Mouse (Mus musculus): Measurements from ENCODE around the gene Thsd4.

Gene Thsd4

DNA sequence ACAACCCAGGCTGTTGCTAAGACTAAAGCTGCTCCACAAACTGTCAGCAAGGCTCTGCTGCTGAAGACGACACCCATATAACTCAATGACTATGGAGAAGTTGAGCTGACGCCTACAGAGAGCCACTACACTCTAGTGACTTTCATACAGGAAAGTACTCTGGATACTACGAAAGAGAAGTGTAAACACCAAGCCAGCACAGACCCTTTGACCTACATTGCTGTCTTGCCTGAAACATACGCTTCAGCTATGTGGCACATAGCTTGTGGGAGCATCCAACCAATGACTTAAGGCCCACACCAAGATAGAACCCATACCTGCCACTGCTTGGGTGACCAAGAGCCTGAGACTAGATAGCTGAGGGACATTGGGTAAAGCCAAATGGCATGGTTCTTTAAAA lies 141.3 kb downstream of the Thsd4 start:
- DNase-seq (ENCODE audit: low read depth, low spot score): no peak

- no peak for DNase-seq (ENCODE audit: low read depth, low spot score)
Measured at GRCm38 (mm10) chr9:60378235-60378634, 143.6 kb downstream of the Thsd4 start.

DNA sequence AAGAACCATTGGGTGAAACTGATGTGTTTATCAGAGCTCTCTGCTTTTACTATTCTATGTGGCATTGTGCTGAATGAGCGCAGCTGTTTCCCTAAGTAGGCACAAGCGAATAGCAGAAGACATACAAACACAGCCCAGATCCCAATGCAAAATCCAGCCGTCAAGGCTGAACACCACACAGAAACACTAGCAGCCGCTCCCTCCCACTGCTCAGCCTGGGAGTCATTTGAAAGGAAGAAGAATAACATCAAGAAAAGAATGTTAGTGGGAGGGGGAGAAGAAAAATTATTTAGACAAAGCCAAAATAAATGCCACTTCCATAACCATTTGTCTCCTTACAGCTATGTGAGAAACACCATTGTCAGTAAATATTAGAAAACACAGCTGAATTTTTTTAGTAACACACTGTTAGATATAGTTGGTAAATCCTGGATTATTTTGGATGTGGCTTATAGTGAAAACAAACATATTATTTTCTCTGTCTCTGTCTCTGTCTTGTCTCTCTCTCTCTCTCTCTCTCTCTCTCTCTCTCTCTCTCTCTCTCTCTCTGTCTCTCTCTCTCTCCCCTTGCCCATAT lies 148.6 kb downstream of the Thsd4 start:
- no peak for DNase-seq (ENCODE audit: low read depth, low spot score)

- no peak for DNase-seq (ENCODE audit: low read depth, low spot score)
Measured at GRCm38 (mm10) chr9:60368516-60368915, 153.3 kb downstream of the Thsd4 start.

DNA sequence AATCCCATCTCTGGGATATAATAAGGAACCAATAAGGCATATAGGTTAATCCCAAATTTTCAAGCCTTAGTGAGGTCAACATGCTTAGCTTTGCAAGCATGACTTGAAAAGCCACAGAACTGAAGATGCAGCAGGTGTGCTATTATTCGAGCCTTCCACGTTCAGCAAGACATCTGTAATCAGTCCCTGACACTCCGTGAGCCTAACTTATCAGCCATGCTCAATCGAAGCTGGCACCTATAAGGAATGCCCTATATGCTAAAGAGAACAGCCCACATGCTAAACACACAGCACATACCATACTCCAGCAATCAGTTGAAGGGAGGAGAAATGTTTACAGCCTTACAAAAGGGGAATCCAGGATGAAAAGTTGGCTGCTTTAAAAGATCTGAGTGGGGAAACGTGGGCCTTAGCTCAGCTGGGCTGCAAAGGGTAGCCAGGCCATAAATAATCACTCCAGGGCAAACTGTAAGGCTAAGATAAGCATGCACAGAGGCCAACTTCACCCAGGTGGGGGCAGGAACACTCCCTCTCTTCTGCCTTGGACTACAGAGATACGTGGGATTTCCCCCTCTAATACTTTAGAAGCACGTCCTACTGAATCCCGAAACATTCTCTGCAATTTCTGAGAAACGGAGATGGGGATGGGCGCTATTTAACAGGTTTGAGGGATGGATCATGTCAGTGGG lies 154.1 kb downstream of the Thsd4 start:
- DNase-seq (ENCODE audit: low read depth, low spot score): no peak

DNA sequence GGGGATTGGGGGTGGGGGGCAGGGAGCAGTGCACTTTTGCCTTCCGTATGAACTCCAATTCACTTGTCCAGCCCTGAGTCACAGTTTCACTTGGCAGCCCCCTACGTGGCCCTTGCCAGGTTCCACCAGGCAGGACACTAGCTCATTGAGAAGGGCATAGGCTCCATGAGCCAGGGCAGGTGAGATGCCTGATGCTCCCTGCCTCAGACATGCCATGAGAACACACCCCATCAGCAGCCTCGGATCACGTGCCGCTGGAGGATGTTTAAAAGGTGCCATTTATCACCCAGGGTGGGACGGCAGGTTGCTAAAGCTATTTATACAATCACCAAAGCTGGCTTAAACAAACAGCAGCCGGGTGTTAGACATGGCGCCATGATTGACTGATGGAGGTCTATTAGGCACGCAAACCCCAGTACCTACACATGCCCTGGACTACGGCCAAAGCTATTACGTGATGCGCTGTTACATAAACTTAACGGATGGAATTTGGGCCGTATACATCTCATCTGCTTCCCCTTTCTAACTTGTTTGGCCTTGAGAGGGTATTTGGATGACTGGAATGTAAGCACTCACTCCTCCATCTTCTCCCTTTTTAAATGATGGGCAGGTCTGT lies 157.6 kb downstream of the Thsd4 start:
- no peak for DNase-seq (ENCODE audit: low read depth, low spot score)

GRCm38 (mm10) chr9:60352351-60352750 lies 169.5 kb downstream of the Thsd4 start:
- DNase-seq (ENCODE audit: low read depth, low spot score): no peak

GRCm38 (mm10) chr9:60351153-60351552 lies 170.7 kb downstream of the Thsd4 start:
- no peak for DNase-seq (ENCODE audit: low read depth, low spot score)

GRCm38 (mm10) chr9:60336147-60336546 lies 185.7 kb downstream of the Thsd4 start:
- no peak for DNase-seq (ENCODE audit: low read depth, low spot score)

GRCm38 (mm10) chr9:60335455-60335854 lies 186.4 kb downstream of the Thsd4 start:
- no peak for DNase-seq (ENCODE audit: low read depth, low spot score)

- no peak for DNase-seq (ENCODE audit: low read depth, low spot score)
Measured at GRCm38 (mm10) chr9:60329911-60330310, 191.9 kb downstream of the Thsd4 start.

DNA sequence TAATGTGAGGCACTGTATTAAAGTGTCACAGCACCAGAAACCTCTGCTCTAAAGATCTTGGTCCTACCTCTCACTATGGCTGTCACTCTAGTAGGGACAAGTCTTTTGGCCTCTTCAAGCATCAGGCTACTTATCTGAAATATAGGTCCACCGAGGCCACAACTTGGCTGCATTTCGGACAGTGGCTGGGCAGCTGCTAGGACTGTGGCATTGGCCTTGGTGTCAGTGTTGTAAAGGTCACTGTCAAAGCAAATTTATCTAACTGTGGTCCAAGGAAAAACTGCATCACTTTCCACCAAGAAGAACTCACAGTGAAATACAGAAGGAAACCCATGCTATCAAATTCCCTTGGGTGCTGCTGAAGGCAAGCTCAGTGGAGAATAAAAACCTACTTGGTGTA lies 197.1 kb downstream of the Thsd4 start:
- no peak for DNase-seq (ENCODE audit: low read depth, low spot score)

GRCm38 (mm10) chr9:60323435-60323834 lies 198.4 kb downstream of the Thsd4 start:
- no peak for DNase-seq (ENCODE audit: low read depth, low spot score)

- DNase-seq (ENCODE audit: low read depth, low spot score): no peak
Measured at GRCm38 (mm10) chr9:60317291-60317690, 204.6 kb downstream of the Thsd4 start.

- no peak for DNase-seq (ENCODE audit: low read depth, low spot score)
Measured at GRCm38 (mm10) chr9:60316510-60316909, 205.3 kb downstream of the Thsd4 start.

DNA sequence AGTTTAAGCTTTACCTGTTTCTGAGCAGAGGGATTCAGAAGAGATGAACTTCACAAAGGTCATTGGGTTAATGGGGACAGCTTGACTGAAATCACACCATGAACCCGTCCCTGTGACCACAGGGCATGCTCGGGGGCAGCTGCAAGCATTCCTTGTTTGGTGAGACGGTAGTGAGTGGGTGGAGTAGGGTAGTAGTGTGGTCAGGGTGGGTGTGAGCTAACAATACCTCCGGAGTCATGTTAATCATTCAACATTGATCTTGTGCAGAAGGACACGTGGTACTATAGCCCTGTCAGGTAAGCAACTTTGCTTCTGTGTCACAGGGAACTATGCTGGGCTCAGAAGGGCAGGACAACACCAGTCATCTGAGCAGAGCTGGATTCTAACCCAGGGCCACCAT lies 206.3 kb downstream of the Thsd4 start:
- DNase-seq (ENCODE audit: low read depth, low spot score): no peak

DNA sequence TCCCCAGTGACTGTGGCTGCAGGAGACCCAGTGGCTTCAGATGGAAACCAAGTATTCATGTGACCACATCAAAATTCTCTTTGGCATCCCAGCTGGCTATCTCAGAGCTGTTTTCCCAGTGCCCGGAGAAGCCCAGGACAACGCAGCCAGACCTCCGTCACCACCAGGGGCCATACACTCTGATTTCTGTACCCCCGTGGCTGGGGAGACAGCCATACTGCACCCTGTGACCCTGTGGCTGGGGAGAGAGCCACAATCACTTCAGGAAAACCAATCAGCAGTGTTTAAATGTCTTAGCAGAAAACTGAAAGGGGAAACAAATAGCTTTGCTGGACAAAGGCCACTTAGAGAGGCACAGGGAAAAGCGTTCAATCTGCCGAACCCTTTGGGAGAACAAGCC lies 208.2 kb downstream of the Thsd4 start:
- DNase-seq (ENCODE audit: low read depth, low spot score): no peak

GRCm38 (mm10) chr9:60312670-60313069 lies 209.2 kb downstream of the Thsd4 start:
- no peak for DNase-seq (ENCODE audit: low read depth, low spot score)

- no peak for DNase-seq (ENCODE audit: low read depth, low spot score)
Measured at GRCm38 (mm10) chr9:60311594-60312128, 210.2 kb downstream of the Thsd4 start.

- DNase-seq (ENCODE audit: low read depth, low spot score): no peak
Measured at GRCm38 (mm10) chr9:60310741-60311317, 211.0 kb downstream of the Thsd4 start.

DNA sequence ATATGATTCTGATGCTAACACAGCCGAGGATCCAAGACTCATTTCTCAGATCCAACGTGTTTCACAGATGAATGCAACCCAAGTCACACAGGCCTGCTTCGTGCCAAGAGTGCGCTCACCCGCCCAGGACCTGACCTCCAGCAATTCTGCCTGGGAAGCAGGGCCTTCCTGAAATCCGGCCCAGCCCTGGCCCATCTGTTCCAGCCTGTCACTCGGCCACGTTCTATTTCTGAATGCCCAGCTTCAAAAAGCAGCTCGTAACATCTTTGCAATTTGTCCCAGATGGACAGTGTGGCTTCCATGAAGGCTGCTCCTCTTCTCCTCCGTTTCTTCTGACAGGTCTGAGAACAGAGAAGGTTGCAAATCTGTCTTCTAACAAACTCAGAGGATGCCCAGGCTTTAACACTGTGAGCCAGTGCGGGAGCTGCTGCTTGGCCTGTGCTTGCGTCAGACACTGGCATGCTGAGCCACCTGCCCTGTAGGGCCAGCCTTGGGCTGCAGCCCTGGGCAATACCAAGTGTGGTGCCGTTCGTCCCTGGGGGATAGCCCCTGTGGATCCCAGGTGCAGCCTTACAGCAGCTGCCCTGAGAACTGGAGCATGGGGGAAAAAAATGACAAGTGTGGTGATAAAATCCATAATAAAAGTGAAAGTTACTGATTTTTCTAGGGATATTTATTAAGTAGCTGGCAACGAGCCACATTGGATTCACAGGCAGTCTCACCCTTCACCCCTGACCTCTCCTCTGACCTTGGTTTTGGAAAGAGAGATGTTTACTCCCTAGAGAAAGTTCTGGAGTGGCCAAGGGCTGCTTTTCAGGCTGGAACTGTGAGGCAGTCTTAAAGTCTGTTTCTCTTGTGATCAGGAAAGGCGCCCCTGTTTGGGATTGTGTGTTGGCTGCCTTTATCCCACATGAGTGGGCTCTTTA lies 211.8 kb downstream of the Thsd4 start:
- no peak for DNase-seq (ENCODE audit: low read depth, low spot score)

Data from R1 (cell line).